Mouse (Mus musculus) MEL (cell line): Measurements from ENCODE around the gene Esyt2. TPM values are rescaled to one million over a fixed set of nuclear protein-coding genes. Genes with fewer than 3 reads are reported as not detected.

Experiments
- DNase-seq: peaks from one replicate; pipeline ENCODE4 v3.0.0; 2011; ENCODE audit warnings: low read depth, low spot score
- H3K27ac ChIP-seq: 2 replicates; pipeline ENCODE4 v1.5.1; 2012; ENCODE audit warnings: low read depth, mild to moderate bottlenecking, control low read depth, low read length, moderate library complexity; ENCODE audit not compliant: control insufficient read depth
- H3K27me3 ChIP-seq, 2 experiments: fragments of 150-350 bp in 1 of 2; sonication (generic) in 1 of 2; 2 replicates each; pipeline ENCODE4 v1.6.1; 2012; ENCODE audit warnings: low read length in 2 of 2, mild to moderate bottlenecking in 2 of 2, improper control_type of control experiment in 1 of 2, moderate library complexity in 1 of 2; ENCODE audit not compliant: insufficient read depth in 2 of 2, control insufficient read depth in 1 of 2
- H3K36me3 ChIP-seq, 2 experiments: 2 replicates each; pipeline ENCODE4 v1.6.1; 2012 to 2014; ENCODE audit warnings: low read length in 2 of 2, improper control_type of control experiment in 1 of 2, inconsistent platforms in 1 of 2, mild to moderate bottlenecking in 1 of 2; ENCODE audit not compliant: insufficient read depth in 2 of 2, control insufficient read depth in 1 of 2
- H3K4me1 ChIP-seq, 2 experiments: fragments of 150-350 bp in 1 of 2; sonication (generic) in 1 of 2; 2 replicates each; pipeline ENCODE4 v1.6.1; 2012; ENCODE audit warnings: low read length in 2 of 2, improper control_type of control experiment in 1 of 2, mild to moderate bottlenecking in 1 of 2; ENCODE audit not compliant: insufficient read depth in 2 of 2, control insufficient read depth in 1 of 2
- H3K4me3 ChIP-seq, 2 experiments: fragments of 150-350 bp in 1 of 2; sonication (generic) in 1 of 2; 2 replicates each; pipeline ENCODE4 v1.5.1; 2012; ENCODE audit warnings: low read depth in 2 of 2, low read length in 2 of 2, mild to moderate bottlenecking in 2 of 2, moderate library complexity in 2 of 2, control low read depth in 1 of 2, improper control_type of control experiment in 1 of 2; ENCODE audit not compliant: control insufficient read depth in 1 of 2, insufficient read depth in 1 of 2
- H3K79me2 ChIP-seq: 2 replicates; pipeline ENCODE4 v1.6.1; 2012; ENCODE audit warnings: mild to moderate bottlenecking, low read length, moderate library complexity; ENCODE audit not compliant: control insufficient read depth, poor library complexity, insufficient read depth
- H3K9ac ChIP-seq: 2 replicates; pipeline ENCODE4 v1.6.1; 2012; ENCODE audit warnings: low read depth, mild to moderate bottlenecking, control low read depth, low read length, moderate library complexity; ENCODE audit not compliant: control insufficient read depth, poor library complexity, severe bottlenecking
- H3K9me3 ChIP-seq: fragments of 150-350 bp; sonication (generic); replicated peaks from 2 replicates; pipeline ENCODE4 v1.6.1; 2012; ENCODE audit warnings: mild to moderate bottlenecking, low read length, improper control_type of control experiment, moderate library complexity; ENCODE audit not compliant: insufficient read depth
- BHLHE40 ChIP-seq: IDR thresholded peaks from 2 replicates; pipeline ENCODE4 v1.6.1; 2012; ENCODE audit warnings: low read depth, mild to moderate bottlenecking, inconsistent platforms, low read length, improper control_type of control experiment, borderline replicate concordance
- CHD1 ChIP-seq: IDR thresholded peaks from 2 replicates; pipeline ENCODE4 v1.6.1; 2012; ENCODE audit warnings: low read depth, mild to moderate bottlenecking, inconsistent platforms, low read length, improper control_type of control experiment
- CHD2 ChIP-seq: IDR thresholded peaks from 2 replicates; pipeline ENCODE4 v1.6.1; 2011; ENCODE audit warnings: low read length, improper control_type of control experiment
- E2F4 ChIP-seq: IDR thresholded peaks from 2 replicates; pipeline ENCODE4 v1.6.1; 2011; ENCODE audit warnings: low read depth, low read length, improper control_type of control experiment, borderline replicate concordance
- ELF1 ChIP-seq: IDR thresholded peaks from 2 replicates; pipeline ENCODE4 v1.6.1; 2014; ENCODE audit warnings: low read depth, mild to moderate bottlenecking, inconsistent platforms, low read length, improper control_type of control experiment, moderate library complexity
- EP300 ChIP-seq, 2 experiments: IDR thresholded peaks; 2 replicates each; pipeline ENCODE4 v1.6.1; 2011; ENCODE audit warnings: improper control_type of control experiment in 2 of 2, low read length in 2 of 2, low read depth in 1 of 2, mild to moderate bottlenecking in 1 of 2
- ETS1 ChIP-seq: IDR thresholded peaks from 2 replicates; pipeline ENCODE4 v1.6.1; 2012; ENCODE audit warnings: low read depth, mild to moderate bottlenecking, inconsistent platforms, low read length, improper control_type of control experiment, moderate library complexity
- GATA1 ChIP-seq: IDR thresholded peaks from 2 replicates; pipeline ENCODE4 v1.6.1; 2011; ENCODE audit warnings: low read depth, low read length, improper control_type of control experiment
- MAFK ChIP-seq: IDR thresholded peaks from 2 replicates; pipeline ENCODE4 v1.6.1; 2011; ENCODE audit warnings: low read depth, mild to moderate bottlenecking, low read length, improper control_type of control experiment, borderline replicate concordance
- MAX ChIP-seq: IDR thresholded peaks from 2 replicates; pipeline ENCODE4 v1.6.1; 2011; ENCODE audit warnings: low read length, improper control_type of control experiment
- MXI1 ChIP-seq: IDR thresholded peaks from 2 replicates; pipeline ENCODE4 v1.6.1; 2011; ENCODE audit warnings: mild to moderate bottlenecking, low read depth, low read length, improper control_type of control experiment
- MYB ChIP-seq: IDR thresholded peaks from 2 replicates; pipeline ENCODE4 v1.6.1; 2011; ENCODE audit warnings: mild to moderate bottlenecking, low read depth, low read length, improper control_type of control experiment
- MYC ChIP-seq: IDR thresholded peaks from 2 replicates; pipeline ENCODE4 v1.6.1; 2011; ENCODE audit warnings: low read depth, mild to moderate bottlenecking, low read length, improper control_type of control experiment, moderate library complexity
- NELFE ChIP-seq: IDR thresholded peaks from 2 replicates; pipeline ENCODE4 v1.6.1; 2011; ENCODE audit warnings: low read depth, low read length, improper control_type of control experiment
- POLR2AphosphoS5 ChIP-seq: IDR thresholded peaks from 2 replicates; pipeline ENCODE4 v1.6.1; 2012; ENCODE audit warnings: low read depth, borderline replicate concordance, mild to moderate bottlenecking, inconsistent platforms, low read length, moderate library complexity, mixed read lengths
- RAD21 ChIP-seq: IDR thresholded peaks from 2 replicates; pipeline ENCODE4 v1.6.1; 2011; ENCODE audit warnings: mild to moderate bottlenecking, low read depth, low read length, improper control_type of control experiment
- RCOR1 ChIP-seq: IDR thresholded peaks from 2 replicates; pipeline ENCODE4 v1.6.1; 2012; ENCODE audit warnings: low read depth, mild to moderate bottlenecking, inconsistent platforms, low read length, improper control_type of control experiment
- SIN3A ChIP-seq: IDR thresholded peaks from 2 replicates; pipeline ENCODE4 v1.6.1; 2012; ENCODE audit warnings: low read length, improper control_type of control experiment, inconsistent platforms
- SMC3 ChIP-seq: IDR thresholded peaks from 2 replicates; pipeline ENCODE4 v1.6.1; 2011; ENCODE audit warnings: low read depth, low read length, improper control_type of control experiment
- TAL1 ChIP-seq: IDR thresholded peaks from 2 replicates; pipeline ENCODE4 v1.6.1; 2012; ENCODE audit warnings: mild to moderate bottlenecking, inconsistent platforms, low read length, moderate library complexity, mixed read lengths
- TCF12 ChIP-seq: IDR thresholded peaks from 2 replicates; pipeline ENCODE4 v1.6.1; 2014; ENCODE audit warnings: low read depth, mild to moderate bottlenecking, inconsistent platforms, low read length, improper control_type of control experiment, moderate library complexity
- UBTF ChIP-seq: IDR thresholded peaks from 2 replicates; pipeline ENCODE4 v1.6.1; 2012; ENCODE audit warnings: low read depth, mild to moderate bottlenecking, inconsistent platforms, low read length, improper control_type of control experiment, moderate library complexity, borderline replicate concordance; ENCODE audit not compliant: insufficient read depth
- ZC3H11A ChIP-seq: IDR thresholded peaks from 2 replicates; pipeline ENCODE4 v1.6.1; 2012; ENCODE audit warnings: low read depth, mild to moderate bottlenecking, inconsistent platforms, low read length, improper control_type of control experiment
- ZKSCAN1 ChIP-seq: IDR thresholded peaks from 2 replicates; pipeline ENCODE4 v1.6.1; 2012; ENCODE audit warnings: low read depth, mild to moderate bottlenecking, inconsistent platforms, low read length, improper control_type of control experiment, moderate library complexity
- ZMIZ1 ChIP-seq: IDR thresholded peaks from 2 replicates; pipeline ENCODE4 v1.6.1; 2012; ENCODE audit warnings: low read depth, mild to moderate bottlenecking, inconsistent platforms, low read length, improper control_type of control experiment, moderate library complexity
- ZNF384 ChIP-seq: IDR thresholded peaks from 2 replicates; pipeline ENCODE4 v1.6.1; 2012; ENCODE audit warnings: low read depth, mild to moderate bottlenecking, inconsistent platforms, low read length, improper control_type of control experiment
- polyA plus RNA-seq, 2 experiments: library from polyadenylated mRNA; stranded (reverse) in 1 of 2; unstranded in 1 of 2; fragments of >175 nt in 1 of 2; fragments of >200 nt in 1 of 2; gene quantifications; 2 replicates each; pipeline versions ENCODE4 v1.2.1 to v1.2.4; 2012; ENCODE audit warnings: low replicate concordance in 2 of 2, low read depth in 1 of 2; ENCODE audit not compliant: insufficient read length in 2 of 2, insufficient read depth in 1 of 2, missing spikeins in 1 of 2
- total RNA-seq: library from RNA; depleted of rRNA; stranded (reverse); fragments of 300-350 nt; gene quantifications from 2 replicates; pipeline ENCODE4 v1.2.3, GENCODE M21; 2012

Gene Esyt2
- total and polyA plus RNA-seq, 3 experiments = 45.3 to 77.7 (median 47.5) TPM

DNA sequence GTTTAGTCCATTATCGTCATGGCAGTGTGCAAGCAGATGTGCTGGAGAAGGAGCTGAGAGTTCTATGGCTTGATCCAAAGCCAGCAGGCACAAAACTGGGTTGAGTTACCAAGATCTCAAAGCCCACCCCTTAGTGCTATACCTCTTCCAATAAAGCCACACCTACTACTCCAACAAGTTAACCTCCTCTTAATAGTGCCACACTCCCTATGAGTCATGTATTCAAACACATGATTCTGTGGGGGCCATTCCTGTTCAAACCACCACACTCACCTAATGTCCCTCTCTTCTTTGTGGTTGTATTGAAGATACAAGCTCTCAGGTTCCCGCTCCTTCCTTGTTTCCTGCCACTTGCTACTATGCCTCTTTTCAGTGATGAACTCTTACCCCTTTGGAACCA is 18.9 kb downstream of the Esyt2 start:
- Histone ChIP-seq H3K27ac (no peak overlapping the region), H3K4me1 (peaks cover 10 to 16% of the 10 kb centered on the region in 2 experiments), H3K79me2 (peaks cover 42% of the 10 kb centered on the region), H3K27me3 (no peaks in the 10 kb centered on the region), H3K36me3 (peaks cover 9 to 32% of the 10 kb centered on the region in 2 experiments), H3K4me3 (no peak overlapping the region), H3K9ac (no peak overlapping the region), H3K9me3 (no peaks in the 10 kb centered on the region)
- DNase-seq = peak; percentile 52
- TF ChIP-seq ZMIZ1 (no peak), EP300 (IDR thresholded peaks at IDR 0.05; ENCODE audit: low read depth in 1 of 2, low read length in 2 of 2) (peak in 1 of 2 experiments; percentile 8; a peak in 1 of 4 replicates), ETS1 (0 out of 2 replicates have a peak, but pooled peaks have one; percentile 30), SMC3 (no peak)

GRCm38 (mm10) chr12:116302181-116302580 is 21.2 kb downstream of the Esyt2 start:
- H3K9ac ChIP-seq = no peak overlapping the region
- TF ChIP-seq GATA1 (peak; percentile 80), TAL1 (peak; percentile 49), SIN3A (peak; percentile 31), E2F4 (no peak), SMC3 (no peak), ETS1 (peak; percentile 60), MXI1 (0 out of 2 replicates have a peak, but pooled peaks have one; percentile 34), MYC (peak; percentile 27; the same call in 1 of the 2 replicates), EP300 (IDR thresholded peaks at IDR 0.05; ENCODE audit: low read depth in 1 of 2, low read length in 2 of 2) (peak; percentile 49 to 64; a peak in 3 of 4 replicates), RCOR1 (peak; percentile 94), TCF12 (peak; percentile 75), MAX (no peak), CHD1 (0 out of 2 replicates have a peak, but pooled peaks have one; percentile 13)
- no peaks in the 10 kb centered on the region for H3K27me3 ChIP-seq
- no peaks in the 10 kb centered on the region for H3K9me3 ChIP-seq
- peaks cover 22 to 28% of the 10 kb centered on the region in 2 experiments for H3K4me1 ChIP-seq
- no peak for DNase-seq
- H3K4me3 ChIP-seq = no peak overlapping the region
- H3K36me3 ChIP-seq = peaks cover 9 to 39% of the 10 kb centered on the region in 2 experiments
- peaks cover 30% of the 10 kb centered on the region for H3K79me2 ChIP-seq
- H3K27ac ChIP-seq = no peak overlapping the region

GRCm38 (mm10) chr12:116306042-116306441 is 25.0 kb downstream of the Esyt2 start:
- no peaks in the 10 kb centered on the region for H3K27me3 ChIP-seq
- H3K79me2 ChIP-seq = peaks cover 41% of the 10 kb centered on the region
- H3K9ac ChIP-seq = peak overlapping the region; percentile 32
- peak overlapping the region; percentile 56 for H3K27ac ChIP-seq
- peaks cover 3 to 50% of the 10 kb centered on the region in 2 experiments; a peak in 3 of 4 replicates for H3K36me3 ChIP-seq
- peaks cover 29 to 35% of the 10 kb centered on the region in 2 experiments for H3K4me1 ChIP-seq
- no peaks in the 10 kb centered on the region for H3K9me3 ChIP-seq
- no peak overlapping the region for H3K4me3 ChIP-seq
- DNase-seq = peak; percentile 91
- peak; percentile 80 to 87 for TF ChIP-seq EP300 (IDR thresholded peaks at IDR 0.05; ENCODE audit: low read depth in 1 of 2, low read length in 2 of 2)
- no peak for TF ChIP-seq NELFE
- TF ChIP-seq POLR2AphosphoS5 = no peak
- TF ChIP-seq UBTF = no peak
- TF ChIP-seq ZC3H11A = no peak
- TF ChIP-seq ZNF384 = no peak
- TF ChIP-seq ZKSCAN1 = no peak
- TF ChIP-seq ELF1 = no peak
- no peak for TF ChIP-seq RAD21
- TF ChIP-seq GATA1 = peak; percentile 88
- TF ChIP-seq MYB = no peak; the same call in 1 of the 2 replicates
- no peak; the same call in 1 of the 2 replicates for TF ChIP-seq CHD2
- TF ChIP-seq BHLHE40 = peak; percentile 55; the same call in 1 of the 2 replicates
- TF ChIP-seq MAX = no peak
- peak; percentile 86; the same call in 1 of the 2 replicates for TF ChIP-seq MAFK
